Mouse (Mus musculus): Measurements from ENCODE around the gene Cyp4f39. TPM values are rescaled to one million over a fixed set of nuclear protein-coding genes. Genes with fewer than 3 reads are reported as not detected.
"Not testable (repeated sequence)": the region's sequence is repeated elsewhere in the genome, so short reads cannot be mapped to it uniquely, and the experiment has no call there.

Gene Cyp4f39
- polyA plus RNA-seq, 1 experiment from 2014 or later, result 1.4 TPM

DNA sequence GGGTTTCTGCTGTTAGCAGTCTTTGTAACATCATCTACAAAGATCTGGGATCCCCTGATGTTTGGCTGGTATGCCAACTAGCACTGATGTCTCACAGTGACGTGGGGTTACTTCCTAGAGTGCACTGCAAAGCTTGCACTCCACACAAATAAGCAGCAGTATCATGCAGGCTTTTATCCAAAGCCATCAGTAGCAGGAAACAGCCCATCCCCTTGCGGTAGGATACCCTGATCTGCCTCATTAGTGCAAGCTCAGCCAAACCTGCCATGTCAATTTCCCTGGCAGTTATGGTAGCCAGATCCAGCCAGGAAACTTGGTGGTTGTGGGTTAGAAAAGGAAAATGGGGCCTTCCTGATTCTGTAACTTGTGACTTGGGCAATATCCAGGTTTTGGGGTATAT lies 26.2 kb downstream of the Cyp4f39 start:
- no peak overlapping the region for H3K9ac ChIP-seq
- 65% methylated on average over 2 of the region's 2 CpGs for WGBS
- no peaks in the 10 kb centered on the region for H3K9me3 ChIP-seq
- no peaks in the 10 kb centered on the region for H3K36me3 ChIP-seq
- no peak overlapping the region for H3K4me3 ChIP-seq
- H3K4me2 ChIP-seq, result no peak overlapping the region
- H3K27me3 ChIP-seq, result peaks cover 28% of the 10 kb centered on the region; the same call in 1 of the 2 replicates
- H3K4me1 ChIP-seq (replicated peaks), result peaks cover 4% of the 10 kb centered on the region
- H3K27ac ChIP-seq, result no peak overlapping the region
- ATAC-seq (ENCODE audit: low FRiP score), result no peak

DNA sequence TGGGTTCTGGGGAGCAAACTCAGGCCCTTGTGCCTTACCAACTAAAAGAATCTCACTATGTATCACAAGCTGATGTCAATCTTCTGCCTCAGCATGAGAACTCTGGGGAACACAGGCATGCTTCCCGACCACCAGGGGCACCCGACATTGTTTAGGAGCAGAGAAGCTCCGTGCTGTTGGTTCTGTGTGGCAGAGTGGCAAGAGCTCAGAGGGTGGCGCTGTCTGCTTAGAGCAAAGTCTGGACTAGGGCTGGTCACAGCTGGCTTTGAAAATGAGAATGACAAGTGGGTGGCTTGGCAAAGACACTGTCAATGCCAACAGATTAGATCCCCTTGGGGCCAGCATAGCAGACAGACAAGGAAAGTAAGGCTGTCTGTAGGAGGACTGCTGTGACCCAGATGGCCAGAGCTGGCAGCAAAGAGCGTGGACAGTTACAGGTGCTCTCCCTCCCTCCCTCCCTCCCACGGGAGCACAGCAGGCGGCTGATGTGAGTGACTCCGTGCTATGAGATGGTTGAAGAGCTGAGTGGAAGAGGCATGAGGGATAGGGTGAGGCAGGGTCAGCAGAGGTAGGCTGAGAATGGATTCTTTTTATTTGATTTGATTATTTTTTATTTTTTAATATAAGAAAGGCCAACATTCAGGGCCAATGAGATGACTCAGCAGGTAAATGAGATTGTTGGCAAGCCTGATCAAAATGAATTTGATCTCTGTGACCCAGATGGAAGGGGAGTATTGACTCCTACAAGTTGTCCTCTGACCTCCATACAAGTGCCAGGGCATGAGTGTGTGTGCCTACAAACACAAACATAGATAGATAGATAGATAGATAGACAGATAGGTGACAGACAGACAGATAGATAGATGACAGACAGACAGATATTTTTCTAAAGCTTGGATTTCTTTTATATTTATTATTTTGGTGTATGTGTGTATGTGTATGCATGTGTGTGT lies 27.3 kb downstream of the Cyp4f39 start:
- Histone ChIP-seq H3K9me3 (no peaks in the 10 kb centered on the region), H3K27ac (no peak overlapping the region), H3K4me3 (no peak overlapping the region), H3K9ac (no peak overlapping the region), H3K4me1 (replicated peaks) (peaks cover 4% of the 10 kb centered on the region), H3K4me2 (no peak overlapping the region), H3K27me3 (peaks cover 34% of the 10 kb centered on the region; the same call in 1 of the 2 replicates), H3K36me3 (no peaks in the 10 kb centered on the region)
- no peak for ATAC-seq (ENCODE audit: low FRiP score)
- WGBS, result 17% methylated on average over 6 of the region's 8 CpGs

DNA sequence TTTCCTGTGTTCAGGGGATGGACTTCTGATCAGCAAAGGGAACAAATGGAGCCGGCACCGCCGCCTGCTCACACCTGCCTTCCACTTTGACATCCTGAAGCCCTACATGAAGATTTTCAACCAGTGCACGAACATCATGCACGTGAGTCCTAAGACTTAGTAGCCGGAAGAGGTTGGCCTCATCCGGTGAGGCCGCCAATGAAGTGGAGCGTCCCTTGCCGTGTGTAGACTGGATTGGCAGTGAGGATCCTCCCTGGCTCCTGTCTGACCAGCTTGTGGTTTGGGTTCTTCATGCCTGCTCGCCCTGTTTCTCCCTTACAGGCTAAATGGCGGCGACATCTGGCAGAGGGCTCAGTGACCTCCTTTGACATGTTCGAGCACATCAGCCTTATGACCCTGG lies 29.2 kb downstream of the Cyp4f39 start:
- H3K4me2 ChIP-seq, result no peak overlapping the region
- peaks cover 35% of the 10 kb centered on the region; the same call in 1 of the 2 replicates for H3K27me3 ChIP-seq
- H3K4me1 ChIP-seq (replicated peaks), result peaks cover 4% of the 10 kb centered on the region
- H3K4me3 ChIP-seq, result no peak overlapping the region
- H3K9me3 ChIP-seq, result no peaks in the 10 kb centered on the region
- 86% methylated on average over 14 of the region's 14 CpGs for WGBS
- no peak overlapping the region for H3K27ac ChIP-seq
- H3K9ac ChIP-seq, result no peak overlapping the region
- no peaks in the 10 kb centered on the region for H3K36me3 ChIP-seq
- ATAC-seq (ENCODE audit: low FRiP score), result no peak

DNA sequence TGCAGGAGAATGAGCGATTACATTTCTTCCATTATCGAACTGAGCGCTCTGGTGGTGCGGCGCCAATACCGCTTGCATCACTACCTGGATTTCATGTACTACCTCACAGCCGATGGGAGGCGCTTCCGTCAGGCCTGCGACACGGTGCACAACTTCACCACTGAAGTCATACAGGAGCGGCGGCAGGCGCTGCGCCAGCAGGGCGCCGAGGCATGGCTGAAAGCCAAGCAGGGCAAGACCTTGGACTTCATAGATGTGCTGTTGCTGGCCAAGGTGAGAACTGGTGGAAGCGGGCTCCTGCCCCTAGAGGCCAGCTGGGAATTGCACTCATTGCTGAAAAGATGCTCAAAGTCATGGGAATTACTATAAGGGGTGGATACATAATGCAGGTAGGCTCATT lies 30.7 kb downstream of the Cyp4f39 start:
- Histone ChIP-seq H3K4me1 (replicated peaks) (peaks cover 4% of the 10 kb centered on the region), H3K27ac (peak overlapping the region; percentile 12; the same call in 1 of the 2 replicates), H3K4me2 (peak overlapping the region; percentile 50), H3K9ac (peak overlapping the region; percentile 46; the same call in 1 of the 2 replicates), H3K4me3 (peak overlapping the region; percentile 31), H3K9me3 (no peaks in the 10 kb centered on the region), H3K36me3 (no peaks in the 10 kb centered on the region), H3K27me3 (peaks cover 35% of the 10 kb centered on the region; the same call in 1 of the 2 replicates)
- ATAC-seq (ENCODE audit: low FRiP score), result peak; percentile 46; the same call in 1 of the 2 replicates
- 23% methylated on average over 18 of the region's 18 CpGs for WGBS

DNA sequence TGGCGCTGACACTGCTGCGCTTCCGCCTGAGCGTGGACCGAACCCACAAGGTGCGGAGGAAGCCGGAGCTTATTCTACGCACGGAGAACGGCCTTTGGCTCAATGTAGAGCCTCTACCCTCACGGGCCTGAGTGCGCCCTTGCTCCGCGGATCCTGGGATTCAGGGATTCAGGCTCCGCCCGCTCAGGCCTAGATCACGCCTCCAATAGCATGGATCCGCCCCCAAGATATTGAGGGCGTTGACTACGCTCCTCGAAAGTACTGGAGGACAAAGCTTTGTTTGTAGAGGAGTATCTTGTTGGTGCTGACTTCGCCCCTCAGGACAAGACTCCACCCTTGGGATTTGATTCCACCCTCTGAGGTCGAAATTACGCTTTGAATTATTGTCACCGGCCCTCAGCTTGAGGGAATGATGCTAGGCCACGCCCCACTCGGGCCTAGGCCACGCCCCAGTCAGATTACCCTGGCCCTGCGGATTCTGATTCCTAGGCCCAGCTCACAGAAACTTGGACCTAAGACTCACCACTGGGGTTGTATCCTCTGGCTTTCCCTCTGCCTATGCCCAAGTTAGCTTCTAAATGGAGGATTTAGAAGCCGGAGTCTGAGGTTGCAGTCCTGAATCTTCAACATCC lies 39.9 kb downstream of the Cyp4f39 start:
- H3K36me3 ChIP-seq, result no peaks in the 10 kb centered on the region
- no peak overlapping the region for H3K27ac ChIP-seq
- H3K27me3 ChIP-seq, result peaks cover 23% of the 10 kb centered on the region
- H3K4me2 ChIP-seq, result peak overlapping the region; percentile 43
- ATAC-seq (ENCODE audit: low FRiP score), result no peak
- H3K9me3 ChIP-seq, result no peaks in the 10 kb centered on the region
- H3K4me1 ChIP-seq (replicated peaks), result no peaks in the 10 kb centered on the region; the same call in 1 of the 2 replicates
- 11% methylated on average over 30 of the region's 30 CpGs for WGBS
- H3K9ac ChIP-seq, result 0 out of 2 replicates have a peak overlapping the region, but pooled peaks have one; percentile 31
- H3K4me3 ChIP-seq, result peak overlapping the region; percentile 17

DNA sequence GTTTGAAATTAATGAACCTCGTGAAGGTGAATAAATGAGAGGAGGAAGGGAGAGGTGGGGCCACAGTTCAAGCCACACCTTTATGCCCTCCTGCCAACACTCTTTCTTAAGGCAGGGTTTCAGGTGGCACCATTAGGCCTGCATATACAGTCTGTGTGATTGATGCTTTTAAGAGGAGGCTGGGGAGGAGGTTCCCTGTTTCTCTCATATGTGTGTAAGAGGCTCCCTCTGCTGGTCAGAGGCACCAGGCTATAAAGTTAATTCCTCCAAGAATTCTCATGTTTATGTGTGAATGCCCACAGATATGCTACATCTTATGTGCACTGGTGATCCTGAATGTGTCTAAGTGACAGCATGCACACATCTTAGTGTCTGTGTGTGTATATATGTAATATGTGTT lies 42.1 kb downstream of the Cyp4f39 start:
- no peaks in the 10 kb centered on the region for H3K36me3 ChIP-seq
- no peak overlapping the region for H3K9ac ChIP-seq
- H3K4me1 ChIP-seq (replicated peaks), result no peaks in the 10 kb centered on the region; the same call in 1 of the 2 replicates
- H3K27ac ChIP-seq, result no peak overlapping the region
- no peak overlapping the region for H3K4me3 ChIP-seq
- peaks cover 23% of the 10 kb centered on the region for H3K27me3 ChIP-seq
- WGBS, result 53% methylated on average over 1 of the region's 1 CpGs
- H3K4me2 ChIP-seq, result no peak overlapping the region
- H3K9me3 ChIP-seq, result no peaks in the 10 kb centered on the region
- ATAC-seq (ENCODE audit: low FRiP score), result peak; percentile 59; the same call in 1 of the 2 replicates

DNA sequence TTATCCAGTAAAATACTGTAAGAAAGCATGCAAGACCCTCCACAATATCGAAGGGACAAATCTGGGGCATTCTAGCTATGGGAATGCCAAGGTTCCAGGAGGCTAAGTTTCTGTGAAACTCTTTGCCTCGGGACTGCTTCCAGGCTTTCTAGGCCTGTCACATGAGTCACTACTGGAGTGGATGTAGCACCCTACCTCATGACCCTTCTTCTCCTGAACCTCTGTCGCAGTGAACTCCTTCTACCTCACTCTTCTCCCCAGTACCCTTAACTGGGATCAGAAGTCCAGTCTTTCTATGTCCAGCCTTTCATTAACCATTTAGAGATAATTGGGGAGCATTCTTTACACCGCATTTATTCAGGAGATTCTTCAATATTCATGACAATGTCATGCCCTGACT lies 48.0 kb downstream of the Cyp4f39 start:
- H3K27ac ChIP-seq; H3K4me3 ChIP-seq; H3K9me3 ChIP-seq; H3K36me3 ChIP-seq; ATAC-seq (ENCODE audit: low FRiP score); H3K9ac ChIP-seq; H3K4me1 ChIP-seq (replicated peaks); H3K27me3 ChIP-seq; H3K4me2 ChIP-seq: not testable (repeated sequence)
- 83% methylated on average over 4 of the region's 4 CpGs for WGBS

DNA sequence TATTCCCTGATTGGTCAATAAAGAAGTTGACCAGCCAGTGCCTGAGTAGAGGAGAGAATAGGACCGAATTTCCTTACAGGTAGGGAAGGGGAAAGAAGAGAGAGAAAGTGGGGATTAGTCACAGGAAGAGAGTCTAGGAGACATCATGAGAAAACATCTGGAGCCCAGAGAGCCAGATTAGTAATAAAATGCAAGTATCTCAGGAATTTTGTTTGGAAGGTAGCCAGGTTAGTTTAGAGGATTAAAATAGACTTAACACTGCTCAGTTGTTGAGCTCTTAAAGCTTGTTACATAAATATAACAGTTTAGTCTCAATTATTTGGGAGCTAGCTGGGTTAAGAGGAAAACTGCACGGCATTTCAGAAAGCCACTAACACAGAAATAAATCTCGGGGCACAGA lies 48.5 kb downstream of the Cyp4f39 start:
- H3K9me3 ChIP-seq, result no peaks in the 10 kb centered on the region
- no peak overlapping the region for H3K4me2 ChIP-seq
- no peak overlapping the region for H3K9ac ChIP-seq
- H3K27me3 ChIP-seq, result no peaks in the 10 kb centered on the region
- no peaks in the 10 kb centered on the region for H3K36me3 ChIP-seq
- no peak for ATAC-seq (ENCODE audit: low FRiP score)
- no peak overlapping the region for H3K27ac ChIP-seq
- H3K4me3 ChIP-seq, result no peak overlapping the region
- 79% methylated on average over 3 of the region's 3 CpGs for WGBS
- peaks cover 11% of the 10 kb centered on the region for H3K4me1 ChIP-seq (replicated peaks)

DNA sequence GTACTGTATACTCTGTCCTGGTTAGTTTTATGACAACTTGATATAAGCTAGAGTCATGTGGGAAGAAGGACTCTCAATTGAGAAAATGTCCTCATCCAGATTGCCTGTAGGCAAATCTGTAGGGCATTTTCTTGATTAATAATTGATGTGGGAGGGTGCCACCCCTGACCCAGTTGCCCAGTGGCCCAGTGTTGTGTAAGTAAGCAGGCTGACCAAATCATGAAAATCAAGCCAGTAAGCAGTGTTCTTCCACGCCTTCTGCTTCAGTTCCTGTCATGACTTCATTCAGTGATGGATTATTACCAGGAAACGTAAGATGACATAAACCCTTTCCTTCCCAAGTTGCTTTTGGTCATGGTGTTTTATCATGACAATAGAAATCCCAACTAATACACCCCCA lies 50.6 kb downstream of the Cyp4f39 start:
- H3K4me1 ChIP-seq (replicated peaks), result peaks cover 25% of the 10 kb centered on the region
- no peak overlapping the region for H3K4me3 ChIP-seq
- no peaks in the 10 kb centered on the region for H3K27me3 ChIP-seq
- H3K4me2 ChIP-seq, result no peak overlapping the region
- no peaks in the 10 kb centered on the region for H3K9me3 ChIP-seq
- ATAC-seq (ENCODE audit: low FRiP score), result no peak
- 73% methylated on average over 2 of the region's 2 CpGs for WGBS
- no peaks in the 10 kb centered on the region for H3K36me3 ChIP-seq
- no peak overlapping the region for H3K27ac ChIP-seq
- H3K9ac ChIP-seq, result no peak overlapping the region

DNA sequence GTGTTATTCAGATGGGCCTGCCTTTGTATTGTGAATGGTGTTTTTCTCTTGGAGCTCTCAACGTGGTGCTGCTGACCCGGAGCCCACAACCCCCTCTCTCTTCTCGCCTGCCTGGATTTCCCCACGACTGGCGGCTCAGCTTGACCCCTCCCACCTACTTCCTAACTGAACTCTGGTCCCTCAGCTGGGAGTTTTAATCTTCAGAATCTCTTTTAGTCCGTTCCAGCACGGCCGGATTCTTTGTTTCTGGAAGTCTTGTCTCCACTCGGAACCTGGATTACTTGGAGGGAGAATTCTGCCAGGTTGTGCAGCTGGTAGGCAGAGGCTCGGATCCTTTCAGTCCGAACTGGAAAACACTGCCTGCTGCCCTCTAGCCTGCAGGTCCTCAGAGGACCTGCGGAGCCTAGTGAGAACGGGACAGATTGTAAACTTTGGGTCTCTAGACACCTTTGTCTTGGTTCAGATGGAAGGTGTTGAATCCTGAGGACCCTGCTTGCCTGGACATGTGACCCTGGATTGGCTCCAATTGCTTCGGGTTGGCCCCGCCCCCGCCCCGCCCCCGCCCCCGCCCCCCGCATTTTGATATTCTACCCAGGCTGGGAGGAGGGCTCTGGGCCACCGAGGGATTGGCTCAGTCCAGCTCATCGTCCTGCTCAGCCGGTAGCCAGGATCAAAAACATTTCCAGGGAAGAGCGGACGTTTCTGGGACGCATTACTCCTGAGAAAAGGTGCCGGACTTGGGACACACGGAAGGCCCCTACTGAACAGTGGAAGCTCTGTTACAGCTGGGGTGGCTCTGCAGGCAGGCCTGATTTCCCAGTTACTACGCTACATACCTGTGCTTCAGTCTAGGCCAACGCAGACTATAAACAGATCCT lies 53.6 kb downstream of the Cyp4f39 start, which contains the start of gene Cyp4f17:
TSS of gene Cyp4f17 (plus strand) at position 200 of the 878 bp plus-strand sequence.
- Histone ChIP-seq H3K4me3 (peak within 1 kb of the TSS; percentile 47), H3K9me3 (no peaks in the 10 kb centered on the region), H3K27me3 (no peaks in the 10 kb centered on the region), H3K9ac (peak within 1 kb of the TSS; percentile 74), H3K4me2 (peak within 1 kb of the TSS; percentile 73), H3K4me1 (replicated peaks) (peaks cover 25% of the 10 kb centered on the region), H3K27ac (peak within 1 kb of the TSS; percentile 84), H3K36me3 (peaks cover 9% of the 10 kb centered on the region; the same call in 1 of the 2 replicates)
- peak; percentile 88 for ATAC-seq (ENCODE audit: low FRiP score)
- 1% methylated on average over 27 of the region's 30 CpGs for WGBS

DNA sequence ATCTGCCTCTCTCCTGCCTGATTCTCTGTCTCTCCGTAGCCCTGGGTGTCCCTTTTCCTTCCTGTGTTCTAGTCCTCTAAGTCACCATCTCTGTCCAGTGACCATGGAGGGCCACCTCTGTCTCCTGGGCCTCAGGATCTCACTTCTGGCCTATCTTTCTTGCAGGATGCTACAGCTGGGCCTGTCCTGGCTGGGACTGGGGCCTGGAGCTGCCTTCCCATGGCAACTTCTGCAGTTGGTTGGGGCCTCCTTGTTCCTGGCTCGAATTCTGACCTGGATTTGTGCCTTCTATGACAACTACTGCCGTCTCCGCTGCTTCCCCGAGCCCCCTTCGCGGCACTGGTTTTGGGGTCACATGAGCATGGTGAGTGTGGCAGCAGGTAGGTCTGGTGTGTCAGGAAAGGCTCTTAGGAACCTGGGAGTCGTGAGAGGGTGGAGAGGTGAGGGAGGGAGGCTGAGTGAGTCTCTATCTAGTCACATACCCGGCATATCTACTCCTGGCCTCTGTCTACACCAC lies 54.3 kb downstream of the Cyp4f39 start:
- H3K27me3 ChIP-seq, result no peaks in the 10 kb centered on the region
- H3K36me3 ChIP-seq, result peaks cover 9% of the 10 kb centered on the region; the same call in 1 of the 2 replicates
- ATAC-seq (ENCODE audit: low FRiP score), result peak; percentile 33
- H3K4me2 ChIP-seq, result peak overlapping the region; percentile 73
- H3K27ac ChIP-seq, result peak overlapping the region; percentile 74
- peaks cover 25% of the 10 kb centered on the region for H3K4me1 ChIP-seq (replicated peaks)
- H3K9ac ChIP-seq, result peak overlapping the region; percentile 74
- peak overlapping the region; percentile 47 for H3K4me3 ChIP-seq
- no peaks in the 10 kb centered on the region for H3K9me3 ChIP-seq
- WGBS, result 47% methylated on average over 9 of the region's 9 CpGs
